Mouse (Mus musculus) kidney, embryonic 16.5 days (tissue): Measurements from ENCODE around the gene Grin2b. TPM values are rescaled to one million over a fixed set of nuclear protein-coding genes. Genes with fewer than 3 reads are reported as not detected.

ENCODE experiments used
- ATAC-seq: fragments of 200-750 bp; cut with Nextera tagmentation; 2 replicates; pipeline ENCODE4 v1.8.0; 2017; ENCODE audit warnings: moderate TSS enrichment; ENCODE audit not compliant: low FRiP score, low TSS enrichment
- H3K27ac ChIP-seq: fragments of 300-500 bp; sonication (generic); 2 replicates; pipeline ENCODE4 v1.5.1; 2014; ENCODE audit warnings: low read length
- H3K27me3 ChIP-seq: fragments of 300-500 bp; sonication (generic); 2 replicates; pipeline ENCODE4 v1.6.1; 2014; ENCODE audit warnings: low read length, control low read depth, mixed read lengths; ENCODE audit not compliant: insufficient read depth
- H3K36me3 ChIP-seq: fragments of 300-500 bp; sonication (generic); 2 replicates; pipeline ENCODE4 v1.6.1; 2014; ENCODE audit warnings: low read length, control low read depth, mixed read lengths; ENCODE audit not compliant: insufficient read depth
- H3K4me1 ChIP-seq: fragments of 300-500 bp; sonication (generic); 2 replicates; pipeline ENCODE4 v1.6.1; 2014; ENCODE audit warnings: low read length, control low read depth, mixed read lengths; ENCODE audit not compliant: insufficient read depth
- H3K4me2 ChIP-seq: fragments of 300-500 bp; sonication (generic); replicated peaks from 2 replicates; pipeline ENCODE4 v1.6.1; 2014; ENCODE audit warnings: low read depth, low read length
- H3K4me3 ChIP-seq: fragments of 300-500 bp; sonication (generic); 2 replicates; pipeline ENCODE4 v1.5.1; 2014; ENCODE audit warnings: mild to moderate bottlenecking, low read length
- H3K9ac ChIP-seq: fragments of 300-500 bp; sonication (generic); replicated peaks from 2 replicates; pipeline ENCODE4 v1.6.1; 2014; ENCODE audit warnings: low read length
- H3K9me3 ChIP-seq: fragments of 300-500 bp; sonication (generic); 2 replicates; pipeline ENCODE4 v1.6.1; 2016; ENCODE audit warnings: low read length, control low read depth
- whole genome bisulfite sequencing: fragments of 180-500 bp; shearing (Covaris S2); extraction: QIAGEN DNeasy Blood & Tissue Kit; methylation state at CpG from one replicate; pipeline ENCODE4 v1.1.7; 2014; 5-methylcytosine and 5-hydroxymethylcytosine counted together
- polyA plus RNA-seq: library from polyadenylated mRNA; unstranded; fragments of >200 nt; fragmentation: Nextera tagmentation; extraction: Ambion mirVana; gene quantifications from 2 replicates; pipeline ENCODE4 v1.2.1, GENCODE M21; 2015

The Grin2b gene
- polyA plus RNA-seq, 1 experiment from 2014 or later: 0.34 TPM

DNA sequence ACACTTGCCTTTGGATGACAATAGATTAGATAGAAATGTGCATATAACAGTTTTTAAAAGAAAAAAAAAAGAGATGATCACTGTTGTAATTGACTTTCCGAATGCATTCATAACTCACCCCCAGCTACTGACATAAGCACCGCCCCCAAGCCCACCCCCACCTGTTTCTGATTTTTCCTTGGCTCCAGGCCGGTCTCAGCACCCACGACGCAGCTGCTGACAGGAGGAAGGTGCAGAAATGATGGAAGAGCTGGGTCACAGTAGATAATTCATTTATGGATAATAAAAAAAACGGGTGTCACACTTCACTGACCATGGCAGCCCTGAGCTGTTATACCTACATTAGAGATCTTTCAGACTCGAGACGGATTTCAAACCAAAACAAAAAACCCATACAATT lies 373.4 kb downstream of the Grin2b start:
- Histone ChIP-seq H3K4me2 (no peak overlapping the region), H3K9me3 (no peaks in the 10 kb centered on the region), H3K36me3 (no peaks in the 10 kb centered on the region), H3K27ac (no peak overlapping the region), H3K9ac (no peak overlapping the region), H3K4me1 (peaks cover 27% of the 10 kb centered on the region), H3K4me3 (no peak overlapping the region), H3K27me3 (no peaks in the 10 kb centered on the region)
- 53% methylated on average over 8 of the region's 8 CpGs for WGBS
- ATAC-seq: no peak

DNA sequence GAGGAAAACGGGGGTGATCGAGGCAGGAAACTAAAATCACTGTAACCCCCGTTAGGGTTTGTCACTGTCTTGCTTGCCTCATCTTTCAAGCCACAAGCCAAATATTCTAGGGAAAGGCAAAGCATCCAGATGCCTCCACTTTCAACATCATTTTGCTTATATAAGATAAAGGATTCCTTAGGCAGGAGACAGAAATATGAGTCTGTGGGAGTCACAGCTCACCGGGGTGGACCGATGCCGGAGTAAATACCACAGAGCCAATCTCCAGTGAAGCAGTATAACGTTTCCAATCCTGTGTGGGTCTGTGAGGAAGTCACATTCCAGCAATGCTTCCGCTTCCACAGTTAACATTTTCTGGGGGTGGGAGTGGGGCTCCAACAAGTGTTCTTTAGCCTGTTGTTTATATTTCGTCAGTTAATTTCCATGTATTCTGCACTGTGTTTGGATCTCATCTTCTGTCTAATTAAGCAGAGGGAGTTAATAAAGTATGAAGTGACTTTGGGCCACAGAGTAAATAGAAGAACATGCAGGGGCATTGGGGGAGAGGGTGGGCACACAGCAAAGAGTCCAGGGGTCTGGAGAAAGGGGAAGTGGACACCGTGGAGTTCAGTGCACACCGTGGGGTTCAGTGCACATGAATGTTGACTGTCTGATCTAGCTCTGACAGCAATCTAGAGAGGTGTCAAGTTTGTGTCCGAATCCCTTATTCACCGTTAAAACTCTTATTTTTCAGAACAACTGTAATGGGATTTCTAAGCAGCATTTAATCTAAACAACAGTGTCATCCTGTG lies 374.9 kb downstream of the Grin2b start:
- no peak overlapping the region for H3K9ac ChIP-seq
- H3K4me3 ChIP-seq: no peak overlapping the region
- no peaks in the 10 kb centered on the region for H3K27me3 ChIP-seq
- no peaks in the 10 kb centered on the region for H3K9me3 ChIP-seq
- H3K4me2 ChIP-seq: 0 out of 2 replicates have a peak overlapping the region, but pooled peaks have one; percentile 4
- H3K36me3 ChIP-seq: no peaks in the 10 kb centered on the region
- 25% methylated on average over 13 of the region's 13 CpGs for WGBS
- H3K27ac ChIP-seq: peak overlapping the region; percentile 60
- ATAC-seq: peak; percentile 84
- H3K4me1 ChIP-seq: peaks cover 27% of the 10 kb centered on the region

GRCm38 (mm10) chr6:135797371-135798033 lies 375.8 kb downstream of the Grin2b start:
- ATAC-seq: peak; percentile 29; the same call in 1 of the 2 replicates
- Histone ChIP-seq H3K27ac (peak overlapping the region; percentile 35), H3K4me3 (no peak overlapping the region), H3K9ac (no peak overlapping the region), H3K4me2 (no peak overlapping the region), H3K4me1 (peaks cover 27% of the 10 kb centered on the region), H3K9me3 (no peaks in the 10 kb centered on the region), H3K27me3 (no peaks in the 10 kb centered on the region), H3K36me3 (no peaks in the 10 kb centered on the region)
- 47% methylated on average over 10 of the region's 10 CpGs for WGBS

GRCm38 (mm10) chr6:135796911-135797310 lies 376.4 kb downstream of the Grin2b start:
- no peak overlapping the region for H3K4me3 ChIP-seq
- ATAC-seq: no peak
- 62% methylated on average over 4 of the region's 4 CpGs for WGBS
- H3K9ac ChIP-seq: no peak overlapping the region
- no peak overlapping the region for H3K27ac ChIP-seq
- H3K9me3 ChIP-seq: no peaks in the 10 kb centered on the region
- H3K4me2 ChIP-seq: no peak overlapping the region
- no peaks in the 10 kb centered on the region for H3K36me3 ChIP-seq
- peaks cover 27% of the 10 kb centered on the region for H3K4me1 ChIP-seq
- no peaks in the 10 kb centered on the region for H3K27me3 ChIP-seq

- H3K27ac ChIP-seq: no peak overlapping the region
- H3K4me1 ChIP-seq: peaks cover 5% of the 10 kb centered on the region; the same call in 1 of the 2 replicates
- H3K27me3 ChIP-seq: no peaks in the 10 kb centered on the region
- no peak overlapping the region for H3K9ac ChIP-seq
- no peak for ATAC-seq
- H3K36me3 ChIP-seq: no peaks in the 10 kb centered on the region
- H3K4me2 ChIP-seq: no peak overlapping the region
- no peak overlapping the region for H3K4me3 ChIP-seq
- WGBS: 92% methylated on average over 4 of the region's 4 CpGs
- no peaks in the 10 kb centered on the region for H3K9me3 ChIP-seq
These were observed 381.9 kb downstream of the Grin2b start for GRCm38 (mm10) chr6:135791412-135791811.

- Histone ChIP-seq H3K4me2 (no peak overlapping the region), H3K36me3 (no peaks in the 10 kb centered on the region), H3K4me1 (peaks cover 5% of the 10 kb centered on the region; the same call in 1 of the 2 replicates), H3K4me3 (no peak overlapping the region), H3K27ac (0 out of 2 replicates have a peak overlapping the region, but pooled peaks have one; percentile 32), H3K9me3 (no peaks in the 10 kb centered on the region), H3K9ac (no peak overlapping the region), H3K27me3 (no peaks in the 10 kb centered on the region)
- ATAC-seq: peak; percentile 86
- WGBS: 45% methylated on average over 11 of the region's 11 CpGs
These were observed 383.6 kb downstream of the Grin2b start for GRCm38 (mm10) chr6:135789603-135790170.

DNA sequence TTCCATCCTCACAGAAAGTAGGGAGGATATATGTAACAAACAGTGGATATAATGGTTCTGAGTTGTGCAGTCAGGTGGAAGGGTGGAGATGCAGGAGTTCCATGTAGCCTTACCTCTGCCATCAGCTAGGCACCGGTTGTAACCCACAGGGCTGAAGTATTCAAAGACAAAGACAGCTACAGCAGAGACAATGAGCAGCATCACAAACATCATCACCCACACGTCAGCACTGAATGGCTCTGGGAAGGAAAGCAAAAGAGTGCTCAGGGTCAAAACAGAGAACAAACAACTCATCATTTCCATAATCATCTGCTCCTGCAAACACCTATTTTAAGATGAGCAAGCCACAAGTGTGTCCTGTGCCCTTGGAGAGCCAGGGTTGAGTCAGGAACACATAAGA lies 398.6 kb downstream of the Grin2b start:
- H3K36me3 ChIP-seq: no peaks in the 10 kb centered on the region
- H3K9ac ChIP-seq: no peak overlapping the region
- H3K4me3 ChIP-seq: no peak overlapping the region
- H3K4me1 ChIP-seq: no peaks in the 10 kb centered on the region
- no peak for ATAC-seq
- no peaks in the 10 kb centered on the region for H3K9me3 ChIP-seq
- H3K27me3 ChIP-seq: no peaks in the 10 kb centered on the region
- no peak overlapping the region for H3K27ac ChIP-seq
- WGBS: 84% methylated on average over 2 of the region's 2 CpGs
- no peak overlapping the region for H3K4me2 ChIP-seq

DNA sequence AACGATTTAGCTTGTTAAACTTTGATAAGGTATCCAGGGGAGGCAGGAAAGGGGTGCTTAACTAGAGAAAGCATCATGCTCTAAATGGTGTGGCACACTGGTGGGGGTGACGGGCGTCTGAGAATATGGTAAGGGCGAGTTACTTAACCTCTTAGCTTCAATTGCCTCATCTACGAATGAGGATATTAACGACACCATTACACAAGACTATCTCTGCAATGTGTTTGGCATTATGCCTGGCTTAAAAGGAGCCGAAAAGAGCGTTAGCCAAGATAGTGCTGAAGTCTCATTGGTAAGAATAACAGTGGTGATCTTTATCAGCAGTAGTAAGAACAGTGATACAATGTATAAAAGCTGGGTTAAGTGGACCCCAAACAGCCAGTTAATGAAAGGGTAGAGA lies 405.7 kb downstream of the Grin2b start:
- Histone ChIP-seq H3K4me2 (no peak overlapping the region), H3K9me3 (no peaks in the 10 kb centered on the region), H3K27me3 (no peaks in the 10 kb centered on the region), H3K4me1 (no peaks in the 10 kb centered on the region), H3K9ac (no peak overlapping the region), H3K27ac (no peak overlapping the region), H3K4me3 (no peak overlapping the region), H3K36me3 (no peaks in the 10 kb centered on the region)
- ATAC-seq: no peak
- 77% methylated on average over 8 of the region's 8 CpGs for WGBS

DNA sequence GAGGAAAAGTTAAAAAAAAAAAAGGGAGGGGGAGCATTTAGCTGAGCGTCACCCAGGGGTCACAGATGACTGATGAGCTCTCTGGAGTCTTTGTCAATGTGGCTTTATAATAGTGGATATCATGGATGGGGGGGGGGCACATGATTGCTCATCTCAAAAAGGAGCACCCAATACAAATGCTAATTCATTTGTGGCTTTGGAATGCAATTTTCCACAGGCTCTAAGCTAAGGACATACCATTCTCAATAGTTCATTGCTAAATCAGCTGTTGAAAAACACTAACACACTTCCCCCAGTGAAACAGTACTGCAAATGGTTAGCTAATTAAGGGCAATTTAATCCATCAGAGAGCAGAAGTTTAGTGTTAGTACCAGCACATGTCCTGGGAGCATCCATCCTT lies 414.6 kb downstream of the Grin2b start:
- 61% methylated on average over 1 of the region's 1 CpGs for WGBS
- no peak overlapping the region for H3K4me2 ChIP-seq
- no peak overlapping the region for H3K27ac ChIP-seq
- no peaks in the 10 kb centered on the region for H3K4me1 ChIP-seq
- H3K27me3 ChIP-seq: no peaks in the 10 kb centered on the region
- no peaks in the 10 kb centered on the region for H3K9me3 ChIP-seq
- H3K36me3 ChIP-seq: no peaks in the 10 kb centered on the region
- ATAC-seq: no peak
- H3K4me3 ChIP-seq: no peak overlapping the region
- no peak overlapping the region for H3K9ac ChIP-seq

- Histone ChIP-seq H3K9me3 (no peaks in the 10 kb centered on the region), H3K4me3 (no peak overlapping the region), H3K4me1 (no peaks in the 10 kb centered on the region), H3K36me3 (no peaks in the 10 kb centered on the region), H3K27me3 (no peaks in the 10 kb centered on the region), H3K4me2 (no peak overlapping the region), H3K27ac (no peak overlapping the region), H3K9ac (no peak overlapping the region)
- no peak for ATAC-seq
- WGBS: 71% methylated on average over 1 of the region's 1 CpGs
These were observed 417.2 kb downstream of the Grin2b start for GRCm38 (mm10) chr6:135756075-135756474.
